Mouse (Mus musculus): ENCODE data around the gene Nlrp6.
A peak's percentile ranks its signal among the peaks of the same experiment; 100 is the strongest.
"Not testable (repeated sequence)": the region's sequence is repeated elsewhere in the genome, so short reads cannot be mapped to it uniquely, and the experiment has no call there.

Gene Nlrp6

GRCm38 (mm10) chr7:140949824-140950530 lies 29.3 kb downstream of the Nlrp6 start, which contains the start of gene Ifitm5:
Gene Ifitm5, minus strand, starts transcription at chr7:140950291.
- no peak for DNase-seq (ENCODE audit: low spot score in 2 of 2)

GRCm38 (mm10) chr7:140951051-140951450 lies 30.3 kb downstream of the Nlrp6 start:
- DNase-seq (ENCODE audit: low spot score in 2 of 2): peak; percentile 67 to 82

GRCm38 (mm10) chr7:140951765-140952164 lies 31.1 kb downstream of the Nlrp6 start:
- no peak for DNase-seq (ENCODE audit: low spot score in 2 of 2)

- no peak for DNase-seq (ENCODE audit: low spot score in 2 of 2)
These were observed 31.7 kb downstream of the Nlrp6 start for GRCm38 (mm10) chr7:140952441-140952840.

GRCm38 (mm10) chr7:140953133-140953532 lies 32.4 kb downstream of the Nlrp6 start:
- no peak for DNase-seq (ENCODE audit: low spot score in 2 of 2)

GRCm38 (mm10) chr7:140953800-140954732 lies 33.4 kb downstream of the Nlrp6 start:
- no peak for DNase-seq (ENCODE audit: low spot score in 2 of 2)

- no peak for DNase-seq (ENCODE audit: low spot score in 2 of 2)
These were observed 34.0 kb downstream of the Nlrp6 start for GRCm38 (mm10) chr7:140954733-140955071.

- DNase-seq (ENCODE audit: low spot score in 2 of 2): no peak
These were observed 34.6 kb downstream of the Nlrp6 start for GRCm38 (mm10) chr7:140955342-140955741.

GRCm38 (mm10) chr7:140955758-140956555 lies 35.3 kb downstream of the Nlrp6 start, which contains the start of the genes Gm45717 and Ifitm2:
Gene Gm45717, minus strand, starts transcription at chr7:140955937.
Gene Ifitm2, minus strand, starts transcription at chr7:140955987.
- peak; percentile 95 to 96 for DNase-seq (ENCODE audit: low spot score in 2 of 2)

GRCm38 (mm10) chr7:140956556-140956869 lies 35.8 kb downstream of the Nlrp6 start:
- no peak for DNase-seq (ENCODE audit: low spot score in 2 of 2)

GRCm38 (mm10) chr7:140959181-140959901 lies 38.6 kb downstream of the Nlrp6 start:
- DNase-seq (ENCODE audit: low spot score in 2 of 2): no peak

- DNase-seq (ENCODE audit: low spot score in 2 of 2): no peak
These were observed 39.3 kb downstream of the Nlrp6 start for GRCm38 (mm10) chr7:140960026-140960425.

- DNase-seq (ENCODE audit: low spot score in 2 of 2): no peak
These were observed 40.7 kb downstream of the Nlrp6 start for GRCm38 (mm10) chr7:140961416-140961815.

- DNase-seq (ENCODE audit: low spot score in 2 of 2): no peak
These were observed 42.0 kb downstream of the Nlrp6 start for GRCm38 (mm10) chr7:140962733-140963132.

GRCm38 (mm10) chr7:140966921-140967320 lies 46.2 kb downstream of the Nlrp6 start, which contains the start of gene Ifitm1:
Gene Ifitm1, plus strand, starts transcription at chr7:140967221.
- no peak for DNase-seq (ENCODE audit: low spot score in 2 of 2)

- no peak for DNase-seq (ENCODE audit: low spot score in 2 of 2)
These were observed 47.3 kb downstream of the Nlrp6 start for GRCm38 (mm10) chr7:140967862-140968591.

- DNase-seq (ENCODE audit: low spot score in 2 of 2): not testable (repeated sequence)
These were observed 48.0 kb downstream of the Nlrp6 start for GRCm38 (mm10) chr7:140968710-140969109.

GRCm38 (mm10) chr7:140970931-140971330 lies 50.2 kb downstream of the Nlrp6 start:
- no peak for DNase-seq (ENCODE audit: low spot score in 2 of 2)

GRCm38 (mm10) chr7:140971479-140972171 lies 50.9 kb downstream of the Nlrp6 start:
- peak; percentile 79 to 87 for DNase-seq (ENCODE audit: low spot score in 2 of 2)

Data from heart, adult 9 months (tissue).